Mouse (Mus musculus): Measurements from ENCODE around the gene Ppp4r3b. TPM values are rescaled to one million over a fixed set of nuclear protein-coding genes. Genes with fewer than 3 reads are reported as not detected.

Ppp4r3b gene
- total RNA-seq (2021): 10 to 100 TPM; 38.3 to 40.2 TPM

DNA sequence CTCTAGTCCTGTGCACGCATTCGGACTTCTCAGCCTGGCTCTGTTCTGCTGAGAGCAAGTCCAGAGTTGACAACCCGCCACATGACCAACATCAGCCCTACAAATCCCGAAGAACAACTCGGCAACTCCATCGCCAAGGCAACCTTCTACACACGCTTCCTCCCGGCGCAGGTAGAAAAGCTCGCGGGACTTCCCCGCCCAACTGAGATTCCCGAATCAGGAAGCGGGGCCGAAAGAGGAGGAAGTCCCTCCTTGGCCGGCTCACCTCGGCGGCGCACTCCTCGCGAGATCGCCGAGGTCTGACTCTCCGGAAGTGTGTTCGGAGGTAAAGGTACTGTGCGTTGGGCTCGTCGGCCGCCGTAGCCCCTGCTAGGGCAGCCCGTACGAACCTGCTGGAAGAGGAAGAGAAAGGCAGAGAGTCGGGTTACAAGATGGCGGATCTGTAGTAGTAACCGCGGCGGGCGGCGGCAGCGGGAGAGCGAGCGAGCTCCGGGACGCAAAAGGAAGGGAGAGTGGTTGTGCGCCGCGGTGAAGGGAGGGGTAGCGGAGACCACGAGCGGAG is at the start of gene Ppp4r3b:
TSS of gene Ppp4r3b (plus strand) at position 328 of the 562 bp plus-strand sequence.
- peak; percentile 97 for DNase-seq

DNA sequence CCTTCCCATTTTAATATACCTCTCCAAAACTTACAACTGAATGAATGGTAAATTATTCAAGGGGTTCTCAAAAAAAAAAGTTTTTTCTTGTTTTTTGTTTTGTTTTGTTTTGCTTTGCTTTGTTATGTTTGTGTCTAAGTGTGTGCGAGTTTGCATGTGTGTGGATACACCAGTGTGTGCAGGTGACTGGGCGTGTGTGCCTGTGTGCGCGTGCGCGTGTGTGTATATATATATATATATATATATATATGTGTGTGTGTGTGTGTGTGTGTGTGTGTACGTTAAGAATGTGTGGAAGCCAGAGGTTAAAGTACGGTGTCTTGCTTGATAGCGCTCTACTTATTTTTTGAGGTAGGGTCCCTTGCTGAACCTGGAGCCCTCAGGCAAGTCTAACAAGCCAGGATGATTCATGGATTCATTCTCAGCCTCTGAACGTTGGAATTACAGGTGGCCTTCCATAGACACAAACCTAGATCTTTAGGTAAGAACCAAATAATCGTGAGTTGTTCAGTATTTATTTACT is 42.8 kb upstream of the Ppp4r3b start:
- DNase-seq: no peak

DNA sequence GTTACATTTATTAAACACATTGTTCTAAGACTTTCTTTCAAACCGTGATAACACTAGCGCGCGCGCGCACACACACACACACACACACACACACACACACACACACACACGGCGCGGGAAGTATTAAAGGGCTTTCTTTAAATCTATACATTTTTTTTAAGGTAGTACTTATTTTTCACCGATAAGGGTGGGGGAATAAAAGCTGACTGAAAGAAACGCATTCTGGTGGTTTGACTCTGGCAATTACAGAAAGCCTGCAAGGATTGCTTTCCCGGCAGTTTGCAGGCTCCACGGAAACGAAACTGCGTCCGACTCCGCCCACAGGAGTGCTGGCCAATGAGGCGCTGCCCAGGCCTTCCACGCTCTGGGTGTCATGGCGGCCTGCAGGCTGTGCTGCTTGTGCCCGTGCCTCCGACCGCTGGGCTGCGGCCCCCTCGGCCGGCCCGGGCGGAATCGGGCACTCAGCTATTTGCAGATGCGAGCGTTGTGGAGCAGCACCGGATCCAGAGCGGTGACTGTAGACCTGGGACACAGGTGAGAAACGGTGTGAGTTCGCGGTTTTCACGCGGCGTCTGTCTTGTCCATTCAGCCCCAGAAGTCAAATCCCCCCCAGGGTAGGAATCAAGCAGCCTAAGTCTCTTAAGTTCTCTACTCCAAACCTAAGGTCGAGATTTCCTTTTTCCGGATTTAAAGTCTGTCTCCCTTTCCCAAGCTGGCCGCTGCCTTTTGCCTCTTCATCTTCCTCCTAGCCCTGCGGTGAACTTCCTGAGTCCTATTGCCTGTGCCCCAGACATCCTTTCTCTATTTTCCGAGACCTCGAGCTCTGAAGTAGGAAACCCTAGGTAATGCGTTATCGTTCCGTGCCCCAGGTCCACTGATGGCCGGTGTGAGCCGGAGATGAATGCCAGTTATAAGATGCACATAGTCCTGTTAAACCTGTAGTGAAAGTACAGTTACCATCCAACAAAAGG is 42.0 kb upstream of the Ppp4r3b start, which contains the start of gene Pnpt1:
TSS of gene Pnpt1 (plus strand) at position 360 of the 971 bp plus-strand sequence.
- DNase-seq: peak; percentile 92

DNA sequence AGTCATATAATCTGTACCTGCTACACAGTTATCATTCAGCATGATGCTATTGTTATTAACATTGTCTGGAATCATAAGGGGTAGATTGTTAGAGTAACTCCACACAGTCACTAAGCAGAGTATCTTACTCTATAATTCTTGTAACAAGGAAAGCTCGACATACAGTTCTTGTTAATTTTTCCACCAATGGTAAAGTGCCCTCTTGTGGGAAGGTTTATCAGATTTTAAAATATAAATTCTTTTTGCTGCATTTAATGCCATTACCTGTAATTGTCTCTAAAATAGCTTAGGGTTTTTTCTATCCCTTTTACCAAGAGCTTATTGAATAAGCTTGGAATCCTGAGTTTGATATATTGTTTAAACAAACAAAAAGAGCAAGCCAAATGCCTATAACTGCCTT is 32.0 kb upstream of the Ppp4r3b start:
- DNase-seq: no peak

DNA sequence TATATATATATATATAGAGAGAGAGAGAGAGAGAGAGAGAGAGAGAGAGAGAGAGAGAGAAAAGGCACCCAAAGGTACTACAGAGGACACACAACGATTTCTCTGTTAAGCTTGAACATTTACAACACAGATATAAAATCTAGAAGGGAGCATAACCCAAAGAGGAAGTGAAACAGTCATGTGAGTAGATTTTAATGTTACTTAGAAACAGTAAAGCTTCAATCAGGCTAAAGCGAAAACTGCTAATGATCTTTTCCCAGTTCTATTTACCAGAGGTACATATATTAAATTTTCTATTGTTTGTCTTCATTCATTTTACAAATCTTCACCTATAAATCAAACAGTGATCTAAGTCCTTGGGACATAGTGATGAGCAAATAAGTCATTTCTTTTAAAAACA is 23.8 kb upstream of the Ppp4r3b start:
- no peak for DNase-seq

DNA sequence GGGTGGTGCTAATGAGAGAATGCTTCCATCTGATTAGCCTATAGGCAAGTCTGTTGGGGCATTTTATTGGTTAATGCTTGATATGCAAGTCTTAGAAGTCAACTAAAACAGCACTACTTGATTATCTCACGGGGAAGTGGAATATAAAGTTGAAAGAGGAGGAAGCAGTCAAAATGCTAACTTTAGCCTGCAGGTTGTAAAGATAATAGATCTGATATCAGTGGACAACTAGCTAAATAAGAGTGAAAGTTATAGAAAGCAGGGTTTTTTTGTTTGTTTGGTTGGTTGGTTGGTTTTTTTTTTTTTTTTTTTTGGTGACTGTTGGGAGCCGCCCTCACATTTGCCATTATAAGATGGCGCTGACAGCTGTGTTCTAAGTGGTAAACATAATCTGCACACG is 9.1 kb upstream of the Ppp4r3b start:
- DNase-seq: no peak

DNA sequence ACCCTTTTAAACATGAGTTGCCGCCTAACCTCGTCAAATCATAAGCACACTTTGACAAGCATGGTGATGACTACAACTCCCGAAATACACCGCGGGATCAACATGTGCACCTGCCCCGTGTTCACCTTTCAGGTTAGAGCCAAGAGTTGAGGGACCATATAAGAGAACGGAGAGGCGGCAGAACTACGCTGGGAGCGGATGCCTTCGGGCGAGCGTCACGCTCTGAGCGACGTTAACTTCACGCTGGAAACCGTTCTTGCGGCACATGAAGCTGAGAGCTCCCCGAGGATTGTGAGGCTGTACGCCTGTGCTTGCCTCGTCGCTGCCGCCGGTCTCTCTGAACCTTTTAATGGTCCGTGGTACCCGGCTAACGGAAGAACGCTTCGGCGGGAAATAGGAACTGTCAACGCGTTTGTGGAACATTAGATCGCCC is 715 bp upstream of the Ppp4r3b start:
- DNase-seq: peak; percentile 37

DNA sequence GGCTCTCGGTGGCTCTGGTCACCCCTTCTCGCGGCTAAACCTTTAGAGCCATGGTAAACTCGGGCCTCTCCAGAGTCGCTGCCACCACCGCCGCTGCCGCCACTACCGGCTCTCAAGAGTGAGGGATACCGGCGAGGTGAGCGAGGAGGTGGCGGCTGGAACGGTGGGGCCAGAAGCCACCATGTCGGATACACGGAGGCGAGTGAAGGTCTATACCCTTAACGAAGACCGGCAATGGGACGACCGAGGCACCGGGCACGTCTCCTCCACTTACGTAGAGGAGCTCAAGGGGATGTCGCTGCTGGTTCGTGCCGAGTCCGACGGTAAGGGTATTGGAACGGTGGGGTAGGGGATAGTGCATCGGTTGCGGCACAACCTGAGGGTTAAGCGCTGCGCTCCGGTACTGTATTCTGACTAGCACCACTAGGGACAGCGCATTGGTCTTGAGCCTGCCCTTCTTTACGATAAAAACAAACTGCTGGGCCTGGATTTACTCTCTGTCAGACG is 488 bp downstream of the Ppp4r3b start:
- peak; percentile 73 for DNase-seq

DNA sequence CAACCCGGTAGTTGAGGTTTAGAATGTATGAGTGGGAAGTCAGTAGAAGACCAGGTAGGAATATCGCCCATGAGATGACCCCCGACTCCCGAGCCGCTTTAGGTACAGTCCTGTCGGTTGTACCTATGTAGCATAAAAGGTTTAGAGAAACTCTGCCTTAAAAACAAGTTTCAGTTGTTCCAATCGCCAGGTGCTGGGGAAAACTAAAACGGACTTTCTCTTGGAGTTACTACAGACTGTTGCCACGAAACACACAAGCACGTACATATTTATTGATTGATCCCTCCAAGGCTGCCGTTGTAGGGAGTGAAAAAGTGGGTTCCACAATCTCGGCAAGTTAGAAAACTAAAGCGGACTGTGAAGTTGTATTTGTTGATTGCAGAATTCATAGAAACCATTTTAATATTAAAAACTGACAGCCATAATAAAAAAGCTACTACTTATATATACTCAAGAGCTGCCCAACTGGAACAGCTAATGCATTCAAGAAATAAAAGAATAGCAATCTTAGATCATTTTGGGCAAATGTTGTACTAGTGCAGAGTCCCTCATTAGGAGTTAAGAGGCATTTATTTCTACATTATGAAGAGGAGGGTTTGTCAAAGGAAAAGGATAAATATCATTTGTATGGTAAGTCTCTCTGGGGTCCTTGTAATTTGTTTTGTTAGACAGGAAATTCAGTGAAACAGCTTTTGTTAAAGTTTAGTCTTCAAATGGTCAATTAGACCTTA is 1.2 kb downstream of the Ppp4r3b start:
- DNase-seq: no peak

DNA sequence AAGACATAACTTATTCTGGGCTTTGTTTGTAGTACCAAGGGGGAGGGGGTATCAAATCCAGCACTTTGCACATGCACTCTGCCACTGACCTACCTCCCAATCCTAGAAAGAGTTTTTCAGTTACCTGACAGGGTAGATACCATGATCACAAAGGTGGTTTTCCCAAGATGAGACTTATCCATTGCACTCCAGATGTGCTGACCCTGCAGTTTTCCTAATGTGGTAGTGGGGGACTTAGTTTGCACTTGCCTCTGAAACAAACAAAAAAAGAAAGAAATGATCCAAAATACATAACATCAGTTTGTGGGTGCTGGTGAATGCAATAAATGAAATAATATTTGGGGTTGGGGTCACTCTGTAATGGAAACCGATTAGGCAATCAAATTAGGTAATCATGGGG is 6.6 kb downstream of the Ppp4r3b start:
- DNase-seq: no peak

DNA sequence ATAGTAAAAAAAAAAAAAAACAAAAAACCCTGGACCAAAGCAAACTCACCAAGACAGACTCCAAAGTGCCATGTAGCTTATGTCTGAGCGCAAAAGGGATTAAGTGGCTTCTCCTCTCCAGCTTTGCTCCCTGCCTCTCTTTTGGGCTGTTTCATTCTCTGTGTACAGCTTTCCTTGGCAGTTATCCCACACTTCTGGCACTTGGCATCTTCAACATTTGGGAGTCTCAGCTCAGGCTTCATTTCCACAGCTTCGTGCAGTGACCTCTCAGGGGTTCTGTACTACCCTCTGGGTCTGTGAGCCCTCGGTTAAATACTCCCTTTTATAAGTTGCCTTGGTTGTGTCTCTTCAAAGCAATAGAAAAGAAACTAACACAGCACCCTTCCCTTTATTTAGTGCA is 8.0 kb downstream of the Ppp4r3b start:
- peak; percentile 39 for DNase-seq

DNA sequence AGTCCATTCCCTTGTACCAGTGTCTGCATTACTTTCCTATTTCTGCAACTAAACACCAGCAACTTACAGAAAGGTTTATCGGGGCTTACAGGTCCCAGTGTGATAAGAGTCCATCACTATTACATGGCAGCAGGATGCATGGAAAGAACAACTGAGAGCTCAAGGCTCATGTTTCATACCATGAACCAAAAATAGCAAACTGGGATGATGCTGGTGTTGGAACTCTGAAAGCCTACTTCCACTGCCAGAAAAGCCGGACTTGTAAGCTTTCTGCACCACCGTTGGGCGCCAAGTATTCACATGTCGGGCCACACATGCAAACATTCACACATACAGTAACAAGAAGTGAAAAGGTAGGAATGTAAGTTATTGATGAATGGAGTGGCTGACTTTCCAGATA is 9.1 kb downstream of the Ppp4r3b start:
- DNase-seq: no peak

DNA sequence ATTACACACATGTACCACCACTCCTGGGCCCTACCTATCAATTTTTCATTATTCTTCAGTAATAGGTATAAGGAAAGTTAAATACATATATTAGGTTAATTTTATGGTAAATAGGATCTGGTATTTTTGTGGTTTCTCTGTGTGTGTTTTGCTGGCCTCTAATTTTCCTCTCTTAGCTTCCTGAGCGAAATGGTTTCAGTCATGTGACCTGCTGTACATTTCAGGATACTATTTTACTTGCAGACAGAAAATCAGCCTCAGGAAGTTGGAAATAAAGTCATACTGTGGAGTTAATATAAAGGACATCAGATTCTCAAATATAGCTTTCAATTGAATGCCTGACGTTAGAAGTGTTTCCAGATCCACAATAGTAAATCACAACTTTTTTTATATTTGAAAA is 16.3 kb downstream of the Ppp4r3b start:
- no peak for DNase-seq

DNA sequence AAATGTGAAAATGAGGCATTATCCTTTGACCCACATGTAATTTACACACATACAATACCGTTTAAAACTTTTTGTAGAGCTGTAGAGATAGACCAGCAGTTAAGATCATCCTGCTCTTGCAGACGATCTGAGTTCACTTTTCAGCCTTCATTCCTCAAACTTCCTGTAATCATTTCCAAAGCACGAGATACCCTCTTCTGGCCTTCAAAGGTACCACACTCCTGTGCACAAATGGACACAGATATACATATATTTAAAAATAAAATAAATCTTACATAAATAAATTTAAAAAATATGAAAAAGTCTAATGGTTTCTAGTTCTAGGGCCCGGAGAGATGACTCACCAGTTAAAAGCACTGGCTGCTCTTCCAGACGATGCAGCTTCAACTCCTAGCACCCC is 31.0 kb downstream of the Ppp4r3b start:
- DNase-seq: no peak

DNA sequence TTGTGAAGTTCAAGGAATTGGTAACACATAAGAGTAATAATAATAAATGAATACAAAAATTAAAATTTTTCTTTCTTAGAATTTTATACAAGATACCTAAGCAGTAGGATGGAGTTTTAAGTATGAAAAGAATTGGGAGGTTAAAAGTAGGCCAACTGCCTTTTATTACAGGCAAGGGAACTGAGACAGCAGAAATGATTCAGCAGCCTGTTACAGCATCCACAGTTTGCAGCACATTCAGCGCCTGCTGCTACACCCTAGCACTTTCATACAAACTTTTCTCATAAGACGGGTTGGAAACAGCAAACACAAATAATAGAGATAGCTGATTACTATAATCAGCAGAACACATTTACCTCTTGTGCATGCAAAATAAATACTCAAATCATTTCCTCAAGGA is 37.1 kb downstream of the Ppp4r3b start:
- no peak for DNase-seq

DNA sequence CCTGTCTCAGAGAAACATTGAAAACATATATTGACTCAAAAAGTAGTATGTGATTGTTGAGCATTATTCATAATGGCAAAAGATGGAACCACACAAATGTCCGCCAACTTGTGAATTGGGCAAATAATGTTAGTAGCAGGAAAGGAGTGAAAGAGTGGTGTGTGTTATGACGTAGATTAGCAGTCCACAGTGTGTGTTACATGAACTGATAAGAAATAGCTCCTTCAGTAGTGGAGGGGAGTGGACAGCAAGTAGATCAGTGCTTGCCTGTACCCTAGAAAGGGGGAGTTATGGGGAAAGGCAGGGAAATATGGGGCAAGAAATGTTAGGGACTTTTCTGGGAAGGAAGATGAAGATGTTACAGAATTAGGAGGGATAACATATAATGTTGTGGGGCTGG is 43.5 kb downstream of the Ppp4r3b start:
- no peak for DNase-seq

DNA sequence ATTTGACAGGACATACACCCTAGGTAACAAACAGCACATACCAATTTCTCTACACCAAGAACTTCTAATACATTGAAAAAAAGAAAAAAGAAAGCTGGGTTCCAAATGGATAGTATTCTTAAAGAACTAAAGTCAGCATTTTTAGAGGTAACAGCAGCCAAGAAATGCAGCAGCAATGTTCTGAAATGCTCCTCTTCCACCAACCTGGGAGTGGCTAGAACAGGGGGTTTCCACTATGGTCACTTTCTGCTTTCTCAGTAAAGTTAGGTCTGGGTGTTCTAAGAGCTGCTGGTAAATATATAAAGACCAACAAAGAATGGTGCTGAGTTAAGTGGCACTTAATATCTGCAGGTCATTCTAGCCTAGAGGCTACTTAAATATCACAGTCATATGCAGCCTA is 46.4 kb downstream of the Ppp4r3b start:
- no peak for DNase-seq

DNA sequence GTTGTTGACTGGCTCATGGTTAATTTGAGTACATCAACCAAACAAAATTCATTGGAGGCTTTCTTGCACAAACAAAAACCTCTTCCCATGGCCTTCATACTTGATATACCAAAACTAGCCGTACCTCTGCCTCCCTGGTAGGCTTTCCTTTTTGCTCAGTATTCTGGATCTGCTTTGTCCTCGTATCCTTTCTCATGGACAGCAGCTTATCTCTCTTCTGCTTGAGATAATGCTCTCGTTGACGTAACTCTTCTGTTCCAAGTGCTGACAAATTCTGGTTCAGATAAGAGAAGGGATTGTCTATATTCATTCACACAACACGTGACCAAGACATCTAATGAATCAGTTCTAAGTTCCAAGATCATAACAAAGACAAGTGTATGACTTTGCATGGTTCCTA is 49.6 kb downstream of the Ppp4r3b start:
- no peak for DNase-seq

DNA sequence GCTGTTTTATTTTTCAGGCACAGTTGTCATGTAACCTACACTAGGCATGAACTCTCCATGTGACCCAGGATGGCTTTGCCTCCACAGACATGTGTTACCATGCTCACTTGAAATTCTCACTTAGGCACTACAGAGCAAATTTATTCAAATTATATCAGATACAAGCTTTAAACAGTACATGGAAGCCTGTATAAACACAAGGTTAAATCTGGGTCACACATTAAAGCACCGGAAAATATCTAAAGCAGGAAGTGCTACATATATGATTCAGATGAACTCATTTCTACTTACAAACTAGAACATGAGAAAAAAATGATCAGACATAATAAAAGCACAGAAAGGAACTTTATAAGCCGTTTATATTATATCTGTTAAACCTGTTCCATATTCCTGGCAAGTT is 52.1 kb downstream of the Ppp4r3b start:
- DNase-seq: no peak

DNA sequence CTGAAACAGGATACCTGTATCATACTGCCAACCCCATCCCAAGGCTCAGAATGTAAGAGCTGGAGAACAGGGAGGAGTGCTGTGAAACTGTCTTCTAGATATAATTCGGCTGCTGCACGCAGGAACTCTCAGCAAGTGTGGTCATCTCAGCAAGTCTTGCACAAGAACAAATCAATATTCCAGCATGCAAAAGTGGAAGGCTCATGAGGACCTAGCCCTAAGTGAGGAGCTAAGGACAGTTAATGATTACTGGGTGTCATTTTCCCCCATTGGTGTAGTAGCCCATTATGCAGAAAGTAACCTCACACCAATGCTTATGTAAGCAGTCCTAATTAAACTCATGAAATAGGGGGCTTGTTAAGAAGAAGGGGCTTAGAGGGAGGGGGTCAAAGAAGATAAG is 56.3 kb downstream of the Ppp4r3b start:
- DNase-seq: no peak

DNA sequence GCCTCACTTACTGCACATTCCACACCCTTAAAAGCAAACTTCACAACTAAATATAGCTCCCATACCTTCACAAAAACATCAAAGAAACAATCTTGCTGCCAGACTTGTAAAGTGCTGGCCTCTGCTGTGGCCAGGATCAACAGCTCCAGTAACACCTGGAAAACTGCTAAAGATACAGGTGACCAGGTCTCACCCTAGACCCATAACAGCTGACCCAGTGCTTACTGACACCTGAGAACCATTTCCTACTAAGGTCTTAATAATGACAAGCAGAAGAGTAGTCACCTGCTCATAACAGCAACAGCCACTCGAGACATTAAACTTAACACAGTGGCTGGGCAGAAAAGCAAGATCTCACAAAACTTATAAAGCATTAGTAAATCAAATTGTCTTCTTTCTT is 60.9 kb downstream of the Ppp4r3b start:
- DNase-seq: no peak

DNA sequence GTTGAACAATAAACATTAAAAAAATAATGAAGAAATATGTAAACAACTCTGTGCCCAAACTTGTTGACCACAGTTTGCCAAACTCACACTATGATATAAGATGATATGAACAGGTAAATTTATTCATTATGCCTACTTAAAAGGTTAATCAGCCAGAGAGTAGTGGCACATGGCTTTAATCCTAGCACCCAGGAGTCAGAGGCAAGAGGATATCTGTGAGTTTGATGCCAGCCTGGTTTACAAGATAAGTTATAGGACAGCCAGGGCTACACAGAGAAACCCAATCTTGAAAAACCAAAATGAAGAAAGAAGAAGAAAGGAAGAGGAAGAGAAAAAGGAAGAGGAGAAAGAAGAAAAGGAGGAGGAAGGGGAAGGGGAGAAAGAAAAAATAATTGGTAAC is 64.7 kb downstream of the Ppp4r3b start:
- no peak for DNase-seq

DNA sequence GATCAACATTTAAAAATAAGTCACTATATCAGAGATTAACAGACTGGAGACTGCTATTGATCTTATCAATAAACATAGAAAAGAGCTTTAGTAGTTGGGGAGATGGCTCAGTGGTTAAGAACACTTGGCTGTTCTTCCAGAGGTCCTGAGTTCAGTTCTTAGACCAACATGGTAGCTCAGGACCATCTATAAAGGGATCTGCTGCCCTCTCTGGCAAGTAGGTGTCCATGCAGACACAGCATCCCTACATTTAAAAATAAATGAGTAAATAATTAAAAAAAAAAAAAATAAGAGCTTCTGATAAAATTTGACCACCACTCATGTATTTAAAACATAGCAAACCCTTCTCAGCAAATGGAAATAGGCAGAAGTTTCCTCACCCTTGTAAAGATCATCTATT is 65.4 kb downstream of the Ppp4r3b start:
- no peak for DNase-seq
